Mouse (Mus musculus) liver, adult 2 months (tissue): ENCODE data around the gene Palm2. TPM values are rescaled to one million over a fixed set of nuclear protein-coding genes. Genes with fewer than 3 reads are reported as not detected.

Source experiments
- DNase-seq: peaks from one replicate; pipeline ENCODE4 v3.0.0-alpha.2; 2011; ENCODE audit warnings: low read depth, low spot score; ENCODE audit errors: extremely low read depth
- H3K27ac ChIP-seq: fragments of 200-500 bp; replicated peaks from 2 replicates; pipeline ENCODE4 v1.5.1; 2012; ENCODE audit warnings: low read depth, mild to moderate bottlenecking, control low read depth, inconsistent platforms, low read length; ENCODE audit not compliant: insufficient read depth
- H3K27me3 ChIP-seq: fragments of 200-500 bp; 2 replicates; pipeline ENCODE4 v1.6.1; 2012; ENCODE audit warnings: mild to moderate bottlenecking, moderate library complexity, low read length, inconsistent platforms; ENCODE audit not compliant: control insufficient read depth, insufficient read depth
- H3K36me3 ChIP-seq: fragments of 200-500 bp; 2 replicates; pipeline ENCODE4 v1.6.1; 2012; ENCODE audit warnings: low read length, inconsistent platforms; ENCODE audit not compliant: control insufficient read depth, insufficient read depth
- H3K4me1 ChIP-seq: fragments of 200-500 bp; 2 replicates; pipeline ENCODE4 v1.6.1; 2011; ENCODE audit warnings: low read length; ENCODE audit not compliant: control insufficient read depth, insufficient read depth
- H3K4me3 ChIP-seq: fragments of 200-500 bp; 2 replicates; pipeline ENCODE4 v1.5.1; 2011; ENCODE audit warnings: low read depth, mild to moderate bottlenecking, control low read depth, low read length, moderate library complexity; ENCODE audit not compliant: insufficient read depth
- H3K79me2 ChIP-seq: fragments of 200-500 bp; 2 replicates; pipeline ENCODE4 v1.6.1; 2012; ENCODE audit warnings: inconsistent platforms, mild to moderate bottlenecking, low read length, moderate library complexity; ENCODE audit not compliant: control insufficient read depth, insufficient read depth
- H3K9ac ChIP-seq: fragments of 200-500 bp; 2 replicates; pipeline ENCODE4 v1.6.1; 2012; ENCODE audit warnings: low read depth, mild to moderate bottlenecking, control low read depth, inconsistent platforms, low read length
- CTCF ChIP-seq: fragments of 200-500 bp; IDR thresholded peaks from 2 replicates; pipeline ENCODE4 v1.5.1; 2011; ENCODE audit warnings: low read depth, low read length, control low read depth
- POLR2A ChIP-seq: fragments of 200-500 bp; IDR thresholded peaks from 2 replicates; pipeline ENCODE4 v1.6.1; 2011; ENCODE audit warnings: low read length, control low read depth; ENCODE audit not compliant: insufficient read depth; ENCODE audit errors: extremely low read depth
- WGBS: fragments of 180-500 bp; shearing (Covaris S2); methylation state at CpG from one replicate; pipeline ENCODE4 v1.1.7; 2018; 5-methylcytosine and 5-hydroxymethylcytosine counted together
- polyA plus RNA-seq: library from polyadenylated mRNA; depleted of rRNA; stranded (reverse); fragments of >200 nt; gene quantifications from 2 replicates; pipeline ENCODE4 v1.2.3, GENCODE M21; 2012
- total RNA-seq: library from RNA; depleted of rRNA; stranded (reverse); fragments of >200 nt; gene quantifications from 2 replicates; pipeline ENCODE4 v1.2.3, GENCODE M21; 2014

The Palm2 gene
- total and polyA plus RNA-seq, 2 experiments = 1.0 TPM; not detected in 1

GRCm38 (mm10) chr4:57638941-57639340 lies 204.9 kb downstream of the Palm2 start:
- DNase-seq = no peak
- peaks cover 2% of the 10 kb centered on the region; the same call in 1 of the 2 replicates for H3K27me3 ChIP-seq
- no peaks in the 10 kb centered on the region for H3K79me2 ChIP-seq
- no peak overlapping the region for H3K9ac ChIP-seq
- TF ChIP-seq POLR2A = no peak
- TF ChIP-seq CTCF = no peak
- H3K36me3 ChIP-seq = no peaks in the 10 kb centered on the region
- WGBS = 71% methylated on average over 9 of the region's 9 CpGs
- no peaks in the 10 kb centered on the region for H3K4me1 ChIP-seq
- no peak overlapping the region for H3K27ac ChIP-seq
- H3K4me3 ChIP-seq = no peak overlapping the region

DNA sequence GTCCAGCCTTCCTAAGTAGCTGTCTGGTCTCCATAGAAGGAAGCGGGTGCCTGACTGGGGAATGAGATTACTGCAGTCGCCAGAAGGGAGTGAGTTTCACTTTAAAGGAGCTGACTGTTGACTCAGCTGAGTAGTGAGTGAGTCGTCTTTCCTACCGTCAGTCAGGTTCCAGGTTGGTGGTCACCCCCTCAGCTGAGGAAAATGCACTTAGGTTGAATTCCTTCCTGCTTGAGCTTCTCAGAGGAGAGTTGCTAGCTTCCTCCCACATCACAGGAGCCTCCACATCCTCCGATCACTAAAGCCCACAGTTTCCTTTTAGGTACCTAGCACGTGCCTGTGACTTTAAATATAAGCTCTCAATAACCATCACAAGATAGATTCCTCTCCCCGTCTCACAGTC lies 206.2 kb downstream of the Palm2 start:
- TF ChIP-seq CTCF = no peak
- no peak for TF ChIP-seq POLR2A
- WGBS = 11% methylated on average over 7 of the region's 7 CpGs
- no peak for DNase-seq
- Histone ChIP-seq H3K9ac (no peak overlapping the region), H3K79me2 (no peaks in the 10 kb centered on the region), H3K4me3 (no peak overlapping the region), H3K36me3 (no peaks in the 10 kb centered on the region), H3K27ac (no peak overlapping the region), H3K27me3 (peaks cover 2% of the 10 kb centered on the region; the same call in 1 of the 2 replicates), H3K4me1 (no peaks in the 10 kb centered on the region)

- WGBS = 90% methylated on average over 3 of the region's 3 CpGs
- Histone ChIP-seq H3K27ac (no peak overlapping the region), H3K4me1 (no peaks in the 10 kb centered on the region), H3K79me2 (no peaks in the 10 kb centered on the region), H3K9ac (no peak overlapping the region), H3K4me3 (no peak overlapping the region), H3K27me3 (peaks cover 2% of the 10 kb centered on the region; the same call in 1 of the 2 replicates), H3K36me3 (no peaks in the 10 kb centered on the region)
- TF ChIP-seq CTCF (no peak), POLR2A (no peak)
- DNase-seq = no peak
Measured at GRCm38 (mm10) chr4:57640971-57641370, 206.9 kb downstream of the Palm2 start.

DNA sequence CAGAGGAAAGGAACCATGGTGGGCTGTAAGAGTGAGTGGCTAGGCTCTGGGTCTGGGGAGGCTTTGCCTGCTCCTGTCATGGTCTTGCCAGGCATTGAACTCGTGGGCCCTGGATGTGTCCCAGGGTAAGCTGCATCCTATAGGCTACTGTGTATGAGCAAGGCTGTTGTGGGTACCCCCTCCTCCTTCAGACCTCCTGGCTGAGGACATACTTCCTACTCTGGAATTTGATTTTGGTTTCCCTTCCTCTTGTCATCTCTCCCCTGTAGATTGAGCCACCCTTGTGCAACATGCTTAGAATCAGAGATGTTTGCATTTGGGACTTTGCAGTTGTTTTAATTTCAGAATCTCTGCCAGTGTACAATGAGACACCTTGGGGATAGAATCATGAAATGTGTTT lies 216.9 kb downstream of the Palm2 start:
- Histone ChIP-seq H3K4me3 (no peak overlapping the region), H3K9ac (no peak overlapping the region), H3K79me2 (no peaks in the 10 kb centered on the region), H3K36me3 (no peaks in the 10 kb centered on the region), H3K4me1 (no peaks in the 10 kb centered on the region), H3K27ac (no peak overlapping the region), H3K27me3 (no peaks in the 10 kb centered on the region)
- no peak for TF ChIP-seq POLR2A
- no peak for TF ChIP-seq CTCF
- 87% methylated on average over 1 of the region's 1 CpGs for WGBS
- DNase-seq = no peak

- no peaks in the 10 kb centered on the region for H3K4me1 ChIP-seq
- H3K4me3 ChIP-seq = no peak overlapping the region
- TF ChIP-seq CTCF (no peak), POLR2A (no peak)
- DNase-seq = no peak
- no peaks in the 10 kb centered on the region for H3K79me2 ChIP-seq
- H3K27ac ChIP-seq = no peak overlapping the region
- H3K9ac ChIP-seq = no peak overlapping the region
- H3K27me3 ChIP-seq = no peaks in the 10 kb centered on the region
- WGBS = 92% methylated on average over 8 of the region's 8 CpGs
- H3K36me3 ChIP-seq = no peaks in the 10 kb centered on the region
Measured at GRCm38 (mm10) chr4:57651547-57651946, 217.5 kb downstream of the Palm2 start.

DNA sequence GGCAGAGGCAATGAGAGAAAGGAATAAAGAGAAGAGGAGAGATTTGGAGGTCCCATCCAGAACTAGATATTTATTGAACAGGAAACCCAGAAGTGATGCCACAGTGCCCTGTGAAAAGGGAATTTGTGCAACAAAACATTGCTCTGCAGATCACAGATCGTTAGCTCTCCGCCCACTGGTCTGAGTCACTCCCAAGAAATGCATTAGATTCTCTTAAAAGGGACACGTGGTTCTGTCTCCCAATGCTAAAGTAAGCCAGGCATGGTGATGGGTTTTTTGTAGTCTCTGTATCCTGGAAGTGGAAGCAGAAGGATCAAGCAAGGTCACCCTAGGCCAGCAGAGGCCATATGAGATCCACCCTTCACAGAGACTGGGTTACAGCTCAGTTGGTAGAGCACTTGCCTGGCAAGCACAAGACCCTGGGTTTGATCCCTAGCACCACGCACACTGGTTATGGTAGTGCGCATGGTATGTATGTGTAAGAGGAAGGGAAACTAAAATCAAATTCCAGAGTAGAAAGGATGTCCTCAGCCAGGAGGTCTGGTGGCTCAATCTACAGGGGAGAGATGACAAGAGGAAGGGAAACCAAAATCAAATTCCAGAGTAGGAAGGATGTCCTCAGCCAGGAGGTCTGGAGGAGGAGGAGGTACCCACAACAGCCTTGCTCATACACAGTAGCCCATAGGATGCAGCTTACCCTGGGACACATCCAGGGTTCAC lies 218.3 kb downstream of the Palm2 start:
- Histone ChIP-seq H3K4me1 (no peaks in the 10 kb centered on the region), H3K36me3 (no peaks in the 10 kb centered on the region), H3K9ac (no peak overlapping the region), H3K79me2 (no peaks in the 10 kb centered on the region), H3K27ac (no peak overlapping the region), H3K27me3 (no peaks in the 10 kb centered on the region), H3K4me3 (no peak overlapping the region)
- 76% methylated on average over 5 of the region's 5 CpGs for WGBS
- no peak for DNase-seq
- TF ChIP-seq CTCF (no peak), POLR2A (no peak)
